Mouse (Mus musculus) central nervous system, embryonic 18 days (tissue): ENCODE measurements around the gene Taco1. TPM values are rescaled to one million over a fixed set of nuclear protein-coding genes. Genes with fewer than 3 reads are reported as not detected.

Experiments
- polyA plus RNA-seq: library from polyadenylated mRNA; depleted of rRNA; stranded (reverse); fragments of >200 nt; gene quantifications from 2 replicates; pipeline ENCODE4 v1.2.3, GENCODE M21; 2012; rRNA removed

The Taco1 gene
- polyA plus RNA-seq, result 12.3 and 13.9 TPM in 2 replicates

GRCm38 (mm10) chr11:106065923-106066571 is at the start of gene Taco1:
TSS of gene Taco1 (plus strand) at chr11:106066061.

GRCm38 (mm10) chr11:106036548-106037417 is 29.1 kb upstream of the Taco1 start, which contains the start of gene Dcaf7:
TSS of gene Dcaf7 (plus strand) at chr11:106036872.

GRCm38 (mm10) chr11:106083708-106084701 is 18.1 kb downstream of the Taco1 start, which contains the start of gene Map3k3:
TSS of gene Map3k3 (plus strand) at chr11:106084613.

Other genes starting within 250 kb of the Taco1 start
- 49.3 and 50.3 TPM in 2 replicates for gene Cyb561, start 112.7 kb upstream of the Taco1 start, polyA plus RNA-seq
- gene Ace, start 98.1 kb upstream of the Taco1 start, polyA plus RNA-seq, result 12.2 and 13.7 TPM in 2 replicates
- gene Ace3, start 71.4 kb upstream of the Taco1 start, polyA plus RNA-seq, result not detected in 2 replicates
- 1.8 and 2.1 TPM in 2 replicates for gene Kcnh6, start 57.9 kb upstream of the Taco1 start, polyA plus RNA-seq
- gene Dcaf7, start 29.2 kb upstream of the Taco1 start, polyA plus RNA-seq, result 158 and 165 TPM in 2 replicates
- gene Map3k3, start 18.6 kb downstream of the Taco1 start, polyA plus RNA-seq, result 28.1 and 28.5 TPM in 2 replicates
- not detected in 2 replicates for gene Gm10840, start 94.8 kb downstream of the Taco1 start, polyA plus RNA-seq
- gene Limd2, start 94.8 kb downstream of the Taco1 start, polyA plus RNA-seq, result 89.2 and 92.8 TPM in 2 replicates
- gene Strada, start 136.1 kb downstream of the Taco1 start, polyA plus RNA-seq, result 46.5 and 48.0 TPM in 2 replicates
- 54.8 and 62.3 TPM in 2 replicates for gene Ccdc47, start 150.3 kb downstream of the Taco1 start, polyA plus RNA-seq
- gene Ddx42, start 150.9 kb downstream of the Taco1 start, polyA plus RNA-seq, result 49.7 and 52.5 TPM in 2 replicates
- gene Ftsj3, start 190.0 kb downstream of the Taco1 start, polyA plus RNA-seq, result 29.1 and 31.0 TPM in 2 replicates
- 179 and 181 TPM in 2 replicates for gene Psmc5, start 190.1 kb downstream of the Taco1 start, polyA plus RNA-seq
- gene Smarcd2, start 206.9 kb downstream of the Taco1 start, polyA plus RNA-seq, result 27.0 and 30.3 TPM in 2 replicates
- gene Tcam1, start 210.6 kb downstream of the Taco1 start, polyA plus RNA-seq, result 0.27 TPM in 2 replicates
- not detected in 2 replicates for gene Gh, start 235.8 kb downstream of the Taco1 start, polyA plus RNA-seq
- 0.54 and 0.83 TPM in 2 replicates for gene Cd79b, start 248.7 kb downstream of the Taco1 start, polyA plus RNA-seq